Mouse (Mus musculus): ENCODE results near the gene Tmem200b.

The Tmem200b gene

DNA sequence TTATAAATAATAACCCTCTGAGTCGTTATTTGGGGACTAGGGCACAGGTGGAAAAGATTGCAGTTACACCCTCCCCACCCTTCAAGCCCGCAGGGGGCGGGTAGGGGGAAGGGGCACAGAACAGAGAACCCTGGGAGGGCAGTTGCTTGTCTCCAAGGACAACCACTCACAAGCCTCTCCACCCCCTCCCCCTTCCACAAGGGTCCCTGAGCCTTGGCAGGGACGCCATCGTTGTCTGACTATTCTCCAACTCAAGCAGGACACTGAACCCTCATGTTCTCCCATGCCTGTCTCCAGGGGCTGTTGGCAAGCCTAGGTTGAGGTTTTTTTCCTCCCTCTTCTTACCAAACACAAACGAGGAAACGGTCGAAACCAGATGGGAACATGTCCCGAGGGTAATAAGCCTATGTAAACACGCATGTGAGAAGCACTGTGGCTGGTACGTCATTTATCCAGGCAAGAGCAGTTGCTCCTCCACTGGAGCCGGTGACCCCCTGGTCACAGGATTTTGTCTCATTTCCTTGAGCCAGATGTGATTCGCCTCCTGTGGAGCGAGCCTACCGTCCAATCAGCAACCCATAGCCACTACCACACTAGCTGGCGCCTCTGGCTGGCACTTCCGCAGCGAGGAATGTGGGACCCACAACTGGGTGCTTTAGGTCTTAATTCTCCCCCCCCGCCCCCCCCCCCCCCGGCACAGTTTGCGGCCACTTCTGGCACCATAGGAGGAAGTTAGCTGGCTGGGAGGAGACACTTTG is 11.2 kb upstream of the Tmem200b start:
- no peak for DNase-seq (ENCODE audit: low spot score)

DNA sequence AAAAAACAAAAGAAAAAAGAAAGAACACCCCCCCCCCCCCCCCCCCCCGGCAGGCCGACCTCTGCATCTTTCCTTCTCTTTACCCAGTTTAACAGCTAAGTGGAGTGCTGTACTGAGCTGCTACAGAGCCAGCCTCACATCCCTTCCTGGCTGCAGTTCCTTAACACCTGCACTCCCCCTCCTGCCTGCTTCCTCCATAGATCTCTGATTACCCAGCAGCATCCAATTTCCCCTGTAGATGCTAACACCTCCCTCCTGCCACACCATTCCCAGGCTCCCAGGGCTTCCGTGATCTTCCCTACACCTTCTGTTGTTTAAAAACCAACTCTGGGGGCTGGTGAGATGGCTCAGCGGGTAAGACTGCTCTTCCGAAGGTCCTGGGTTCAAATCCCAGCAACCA is 10.1 kb upstream of the Tmem200b start:
- DNase-seq (ENCODE audit: low spot score) = no peak

DNA sequence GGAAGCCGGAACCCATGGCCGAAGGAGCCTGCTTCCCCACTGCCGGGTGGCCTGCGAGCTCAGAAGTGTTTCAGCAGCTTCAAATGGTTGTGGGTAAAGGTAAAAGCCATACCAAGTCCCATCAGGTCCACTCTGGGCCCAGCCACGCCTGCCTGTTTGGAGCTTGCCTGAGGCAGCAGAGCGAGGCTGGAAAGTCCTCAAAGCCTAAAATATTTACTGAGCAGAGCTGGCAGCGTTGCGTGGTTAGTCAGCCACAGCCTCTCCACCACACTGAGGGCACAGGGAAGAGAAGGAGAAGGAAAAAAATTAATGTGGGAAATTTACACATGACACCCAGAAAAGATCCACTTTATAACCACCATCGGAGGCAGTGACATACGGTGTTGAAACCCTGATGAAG is 8.0 kb upstream of the Tmem200b start:
- DNase-seq (ENCODE audit: low spot score) = no peak

DNA sequence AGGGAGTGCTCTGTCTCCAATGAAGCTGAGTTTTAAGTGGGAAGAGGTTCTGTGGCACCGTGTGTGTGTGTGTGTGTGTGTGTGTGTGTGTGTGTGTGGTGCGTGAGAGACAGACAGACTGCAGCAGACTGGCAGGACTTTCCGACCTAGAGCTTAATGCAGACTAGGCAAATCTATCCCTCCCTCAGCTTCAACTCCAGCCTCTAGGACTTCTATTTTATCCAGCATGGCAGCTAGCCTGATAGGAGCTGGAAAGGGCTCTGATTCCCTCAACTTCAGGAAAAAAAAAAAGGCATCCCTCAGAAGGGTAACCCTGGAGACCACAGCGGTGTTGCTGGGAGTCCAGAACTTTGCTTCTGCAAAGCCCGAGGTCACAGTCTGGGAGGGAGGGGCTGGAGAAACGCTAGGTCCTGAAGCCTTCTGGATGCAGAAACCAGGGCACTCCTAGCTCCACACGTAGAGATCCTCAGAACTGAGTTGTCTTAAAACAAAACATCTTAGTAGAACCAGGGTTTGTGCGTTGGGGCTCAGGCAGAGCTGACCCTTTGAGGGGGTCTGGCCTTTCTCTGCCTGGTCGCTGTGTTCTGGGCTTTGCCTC is 7.4 kb upstream of the Tmem200b start:
- no peak for DNase-seq (ENCODE audit: low spot score)

DNA sequence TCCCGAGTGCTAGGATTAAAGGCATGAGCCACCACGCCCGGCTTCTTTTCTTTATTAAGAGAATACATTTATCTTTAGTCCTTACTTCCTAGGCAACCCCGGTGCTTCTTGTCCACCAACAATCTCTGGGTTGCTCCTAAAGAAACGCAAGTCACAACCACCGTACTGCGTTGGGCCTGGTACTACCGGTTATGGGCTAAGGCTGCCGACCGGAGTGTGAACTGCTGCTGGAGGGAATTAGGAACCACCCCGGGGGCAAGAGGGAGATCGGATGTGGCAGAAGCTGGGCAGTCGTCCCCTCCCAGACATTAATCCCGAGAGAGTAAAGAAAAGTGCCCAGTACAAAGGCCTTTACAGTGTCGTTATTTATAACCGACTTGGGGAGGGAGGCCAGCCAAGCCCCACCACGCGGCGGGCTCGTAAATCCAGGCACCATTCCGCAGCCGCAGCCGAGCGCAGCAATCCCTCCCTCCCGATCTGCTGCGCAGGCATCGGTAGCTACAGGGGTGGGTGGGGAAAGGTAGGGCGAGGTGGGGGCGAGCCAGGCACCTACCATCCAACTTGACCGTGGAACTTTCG is 6.6 kb upstream of the Tmem200b start:
- no peak for DNase-seq (ENCODE audit: low spot score)

DNA sequence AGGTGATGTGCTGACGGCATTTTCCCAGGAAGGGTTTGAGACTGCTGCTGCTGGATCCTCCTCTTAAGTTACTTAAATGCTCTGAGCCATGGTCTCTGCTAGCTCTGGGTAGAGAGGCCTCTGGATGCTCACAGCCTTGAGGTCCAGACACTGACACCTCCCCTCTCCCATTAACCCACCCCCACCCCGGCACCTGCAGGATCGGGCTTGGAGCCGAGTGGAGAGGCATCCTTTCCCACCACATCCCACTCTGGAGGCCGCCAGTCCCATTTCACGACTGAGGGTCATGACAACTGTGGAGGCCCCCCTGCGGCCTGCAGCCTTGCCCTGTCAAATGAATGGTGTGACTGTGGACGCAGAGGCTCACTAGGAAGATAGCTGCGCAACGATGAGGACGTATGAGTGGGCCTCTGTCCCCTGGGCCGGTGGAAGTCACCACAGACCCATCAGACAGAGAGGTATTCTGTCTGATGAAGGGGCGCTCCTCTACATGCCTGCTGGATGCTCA is 5.7 kb upstream of the Tmem200b start:
- no peak for DNase-seq (ENCODE audit: low spot score)

DNA sequence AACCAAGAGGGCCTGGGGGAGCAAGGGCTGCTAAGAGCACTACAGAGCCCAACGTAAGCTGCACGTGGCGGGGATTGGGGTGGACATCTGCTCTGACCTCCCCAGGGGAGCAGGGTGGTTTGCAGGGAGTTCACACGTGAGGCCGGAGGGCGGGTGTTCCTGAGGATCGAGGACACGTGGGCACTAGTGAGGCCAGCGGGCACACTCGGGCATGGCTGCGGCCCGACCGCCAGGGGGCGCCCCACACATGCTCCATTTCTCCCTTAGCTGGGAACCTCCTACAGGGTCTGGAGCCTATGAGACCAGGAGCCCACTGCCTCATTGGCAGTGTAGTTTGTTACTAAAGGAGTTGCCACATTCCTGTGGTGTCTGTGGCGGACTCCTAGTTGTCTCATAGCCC is 5.1 kb upstream of the Tmem200b start:
- DNase-seq (ENCODE audit: low spot score) = no peak

DNA sequence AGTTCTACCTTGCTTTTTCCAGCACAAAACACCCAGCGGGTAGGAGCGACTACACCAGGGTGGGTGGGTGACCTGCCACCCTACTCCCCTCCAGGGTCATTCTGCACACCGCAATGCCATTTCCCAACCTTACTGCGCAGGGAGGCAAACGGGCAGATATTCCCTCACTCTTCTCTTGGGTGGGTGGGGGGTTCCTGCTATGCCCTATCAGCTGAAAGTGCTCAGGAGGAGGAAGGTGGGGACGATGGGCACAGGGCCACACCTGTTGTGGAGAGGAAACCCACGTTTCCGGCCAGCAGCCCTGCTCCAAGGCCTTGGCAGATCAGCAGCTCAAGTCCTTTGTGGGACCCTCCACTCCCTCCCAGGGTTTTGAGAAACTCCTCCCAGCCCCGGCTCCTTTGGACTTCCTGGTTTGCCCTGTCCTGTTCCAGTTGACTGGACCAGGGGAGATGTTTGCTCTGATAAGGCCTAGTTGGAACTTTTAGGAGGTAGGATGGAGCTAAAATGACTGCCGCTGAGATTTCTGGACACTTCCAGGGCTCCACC is 4.5 kb upstream of the Tmem200b start:
- DNase-seq (ENCODE audit: low spot score) = no peak

DNA sequence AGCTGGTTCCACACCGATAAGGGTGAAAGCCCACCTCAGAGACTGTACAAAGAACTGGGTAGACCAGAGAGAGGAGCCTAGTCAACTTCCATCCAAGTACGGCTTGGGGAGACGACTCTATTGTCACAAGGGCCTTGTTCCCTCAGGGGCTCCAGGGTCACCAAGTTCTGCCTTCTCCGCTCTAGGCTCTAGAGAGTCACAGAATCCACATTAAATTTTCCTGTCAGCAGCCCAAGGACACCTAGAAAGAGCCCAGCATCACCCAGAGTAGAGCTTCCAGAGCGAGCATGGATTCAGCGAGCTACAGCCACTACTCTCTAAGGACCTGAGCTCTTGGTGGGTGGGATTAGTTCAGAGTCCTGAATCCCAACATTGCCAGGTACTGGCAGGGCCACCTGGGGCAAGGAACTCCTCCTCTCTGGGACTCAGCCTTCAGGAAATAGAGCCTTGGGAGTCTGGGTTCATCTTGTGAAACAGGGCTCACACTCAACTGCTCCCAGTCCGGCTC is 3.5 kb upstream of the Tmem200b start:
- DNase-seq (ENCODE audit: low spot score) = no peak

DNA sequence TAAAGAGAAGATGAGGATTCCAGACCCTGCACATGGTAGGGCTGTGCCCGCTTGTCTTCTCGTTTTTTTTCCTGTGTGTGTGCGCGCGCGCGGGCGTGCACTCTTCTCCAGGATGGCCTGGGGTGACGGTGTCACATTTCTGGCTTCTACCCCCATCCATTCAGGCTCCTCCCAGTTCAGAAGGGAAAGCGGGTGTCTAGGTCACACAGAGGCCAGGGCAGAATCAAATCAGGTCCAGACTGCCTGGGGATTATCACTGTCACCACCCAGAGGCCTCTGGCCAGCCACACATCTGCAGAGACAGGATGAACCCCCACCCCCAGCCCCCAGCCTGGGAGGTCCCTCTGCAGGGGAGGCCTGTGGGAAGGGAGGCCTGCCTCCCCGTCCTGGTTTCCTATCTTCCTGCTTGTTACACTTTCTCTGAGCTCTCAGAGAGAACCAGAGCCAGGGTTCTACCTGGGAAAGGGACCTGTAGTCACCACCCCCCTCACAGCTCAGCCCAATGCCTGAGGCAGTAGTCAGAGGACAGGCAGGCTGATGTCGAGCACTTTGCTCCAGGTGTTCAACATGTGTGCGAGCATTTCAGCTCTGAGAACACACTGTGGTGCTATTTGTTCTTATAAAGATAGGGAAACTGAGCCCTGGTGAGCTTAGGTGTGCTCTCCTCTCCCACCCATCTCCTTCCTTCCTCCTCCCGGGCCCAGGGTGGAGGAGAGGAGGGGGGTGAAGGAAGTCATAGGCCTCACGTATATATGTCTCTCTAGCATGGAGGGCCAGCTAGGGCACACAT is 2.7 kb upstream of the Tmem200b start:
- DNase-seq (ENCODE audit: low spot score) = no peak

DNA sequence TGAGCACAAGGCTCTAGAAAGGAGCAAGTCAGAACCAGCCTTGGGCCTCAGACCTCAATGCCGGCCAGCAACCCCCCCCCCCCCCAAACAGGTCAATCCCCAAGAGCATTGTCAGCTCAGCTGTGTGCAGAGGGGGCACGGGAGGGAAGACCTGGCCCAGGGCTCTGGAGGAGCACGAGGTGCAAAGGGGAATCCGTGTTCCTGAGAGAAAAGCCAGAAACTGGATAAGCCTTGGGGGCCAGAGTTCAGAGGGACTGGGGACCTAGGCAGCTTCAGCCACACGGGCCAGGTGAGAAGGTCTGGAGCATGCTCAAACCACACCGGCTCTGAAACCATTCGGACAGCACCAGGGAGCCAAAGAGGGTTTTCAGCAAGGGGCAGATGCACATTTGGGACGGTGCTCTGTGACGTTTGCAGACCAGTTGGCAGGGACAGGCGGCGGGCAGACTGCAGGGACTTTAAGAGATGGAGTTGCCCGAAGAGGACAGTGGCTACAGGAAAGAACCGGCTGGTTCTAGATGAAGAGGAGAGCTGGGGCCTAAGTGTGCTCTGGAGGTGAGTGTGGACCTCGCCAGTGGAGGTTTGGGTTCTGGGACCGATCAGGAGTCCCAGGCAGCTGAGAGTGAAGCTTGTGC is 1.9 kb upstream of the Tmem200b start:
- no peak for DNase-seq (ENCODE audit: low spot score)

DNA sequence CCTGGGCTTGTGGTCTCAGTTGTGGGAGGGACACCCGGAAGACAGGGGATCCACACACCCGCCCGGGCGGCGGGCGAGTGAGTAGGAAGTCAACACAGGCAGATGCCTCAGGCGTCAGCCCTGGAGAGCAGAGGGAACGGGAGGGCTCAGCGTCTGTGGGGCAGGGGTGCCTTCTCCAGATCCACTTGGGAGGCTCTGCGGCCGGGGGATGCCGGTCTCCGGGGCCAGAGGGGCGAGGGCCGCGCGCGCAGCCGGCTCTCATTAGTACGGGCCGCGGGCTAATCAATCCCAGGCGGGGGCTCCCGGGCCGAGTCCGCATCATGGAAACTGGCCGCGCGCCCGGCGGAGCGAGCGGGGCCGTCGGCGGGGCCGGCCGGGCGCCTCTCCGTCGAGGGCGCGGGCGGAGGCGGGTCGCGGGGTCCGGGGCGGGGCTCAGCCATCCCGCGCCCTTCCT is 1.4 kb upstream of the Tmem200b start:
- DNase-seq (ENCODE audit: low spot score) = no peak

DNA sequence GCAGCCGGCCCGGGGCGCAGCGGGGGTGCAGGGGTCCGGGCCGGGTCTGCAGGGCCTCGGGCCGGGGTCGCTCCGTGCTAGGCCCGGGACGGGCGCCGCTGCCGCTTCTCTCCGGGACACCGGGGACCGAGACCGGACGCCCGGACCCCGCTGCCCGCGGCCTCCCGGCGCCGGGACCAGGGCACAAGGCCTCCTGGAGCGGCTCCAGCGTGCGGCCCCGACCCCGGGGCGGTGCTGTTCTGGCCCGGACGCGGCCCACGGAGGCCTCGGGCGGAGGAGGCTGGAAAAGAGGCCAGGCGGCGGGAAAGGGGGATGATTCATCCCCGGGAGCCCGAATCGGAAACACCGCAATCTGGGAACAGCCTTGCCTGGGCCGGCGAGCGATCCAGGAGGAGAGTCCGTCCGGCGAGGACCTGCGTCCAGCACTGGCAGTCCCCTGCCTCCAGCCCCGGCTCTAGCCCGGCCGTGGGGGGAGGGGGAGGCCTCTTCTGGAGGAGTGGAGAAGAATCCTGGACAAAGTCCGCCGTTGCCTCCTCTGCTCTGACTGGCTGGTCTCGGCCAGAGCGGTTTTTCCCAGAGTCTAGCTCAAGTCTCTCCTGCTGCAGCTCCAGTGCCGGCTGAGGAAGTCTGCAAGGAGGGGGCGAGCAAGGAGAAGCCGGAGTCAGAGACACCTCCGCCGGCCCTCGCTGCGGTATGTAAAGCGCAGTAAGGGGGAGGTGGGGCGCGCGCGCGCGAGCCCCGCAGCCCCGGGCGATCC is 798 bp upstream of the Tmem200b start:
- DNase-seq (ENCODE audit: low spot score) = no peak

DNA sequence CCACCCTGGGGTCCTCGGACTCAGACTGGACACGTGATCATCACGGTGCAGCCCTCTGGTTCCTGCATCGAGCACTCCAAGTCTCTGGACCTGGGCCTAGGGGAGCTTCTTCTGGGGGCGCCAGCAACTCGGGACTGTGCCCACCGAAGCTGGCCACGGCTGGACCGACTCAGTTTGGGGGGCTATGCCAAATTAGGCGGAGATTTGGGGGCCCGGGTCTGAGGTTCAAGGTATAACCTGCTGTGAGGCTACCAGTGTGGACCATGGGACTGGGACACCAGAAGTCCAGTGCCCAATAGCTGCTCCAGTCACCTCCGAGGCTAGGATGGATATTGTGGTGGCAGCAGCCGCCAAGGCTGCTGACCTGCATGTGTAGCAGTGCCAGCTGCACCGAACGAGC is 833 bp downstream of the Tmem200b start:
- DNase-seq (ENCODE audit: low spot score) = no peak

DNA sequence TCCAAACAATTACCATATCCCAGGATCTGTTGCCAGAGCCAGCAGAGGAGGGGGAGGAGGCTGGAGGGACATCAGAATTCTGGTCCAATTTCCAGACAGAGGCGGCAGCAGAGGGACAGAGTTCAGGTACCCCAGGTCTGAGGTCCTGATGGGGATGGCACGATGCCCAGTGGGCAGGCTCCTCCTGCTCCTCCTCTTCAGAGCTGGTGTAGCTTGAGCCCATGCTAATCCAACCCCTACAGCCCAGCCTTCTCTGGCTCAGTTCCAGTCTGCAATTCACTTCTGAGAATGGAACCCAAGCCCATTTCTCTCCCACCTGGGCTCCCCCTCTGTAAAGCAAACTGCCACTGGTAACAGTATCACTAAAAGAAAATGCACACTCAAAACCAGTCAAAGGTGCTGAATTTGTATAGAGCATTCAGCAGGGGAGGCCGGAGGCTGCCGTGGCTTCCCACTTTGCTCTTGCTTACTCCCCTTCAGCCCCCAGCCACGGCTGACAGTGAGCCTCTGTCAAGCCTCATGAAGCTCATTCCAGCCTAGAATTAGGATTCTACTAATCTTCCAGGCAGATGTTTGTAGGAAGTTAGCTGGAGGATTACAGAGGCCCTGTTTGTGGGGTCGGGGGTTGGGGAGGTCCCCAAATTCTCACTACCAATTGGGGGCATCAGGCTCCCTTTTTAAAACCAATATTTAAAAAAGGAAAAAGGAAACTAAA is 2.7 kb downstream of the Tmem200b start:
- no peak for DNase-seq (ENCODE audit: low spot score)

DNA sequence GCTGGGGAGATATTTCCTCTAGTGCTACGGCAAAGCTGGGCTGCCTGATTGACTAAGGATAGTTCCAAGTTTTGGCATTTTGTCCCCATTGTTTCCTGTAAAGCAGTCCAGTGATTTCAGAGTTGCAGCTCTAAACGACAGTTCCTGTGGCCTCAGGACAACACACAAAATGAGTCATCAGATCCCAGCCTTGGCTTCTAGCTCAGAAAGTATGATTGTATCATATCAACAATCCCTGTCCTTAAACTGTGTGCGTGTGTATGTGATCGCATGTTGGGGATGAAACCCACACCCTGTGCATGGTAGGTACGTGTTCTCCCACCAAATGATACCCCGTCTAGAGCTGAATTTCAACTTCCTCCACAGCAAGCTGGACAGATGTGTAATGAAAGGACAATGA is 7.6 kb downstream of the Tmem200b start:
- no peak for DNase-seq (ENCODE audit: low spot score)

DNA sequence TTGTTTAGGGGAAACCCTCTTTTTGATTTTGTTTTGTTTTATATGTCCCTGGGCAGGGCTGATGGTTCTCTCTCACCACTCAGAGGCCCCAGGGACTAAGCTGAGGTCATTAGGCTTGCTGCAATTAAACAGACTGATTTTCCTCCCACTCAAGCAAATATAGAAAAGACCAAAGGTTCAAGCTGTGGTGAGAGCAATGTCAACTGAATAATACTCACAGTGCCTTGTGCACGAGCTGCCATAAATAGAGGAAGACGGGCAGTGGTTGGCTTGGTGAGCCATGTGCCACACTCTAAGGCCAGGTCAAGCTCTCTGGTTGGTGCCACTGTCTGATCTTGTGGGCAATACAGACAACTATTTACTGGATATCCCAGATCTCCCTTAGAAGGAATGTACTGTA is 17.9 kb downstream of the Tmem200b start:
- no peak for DNase-seq (ENCODE audit: low spot score)

DNA sequence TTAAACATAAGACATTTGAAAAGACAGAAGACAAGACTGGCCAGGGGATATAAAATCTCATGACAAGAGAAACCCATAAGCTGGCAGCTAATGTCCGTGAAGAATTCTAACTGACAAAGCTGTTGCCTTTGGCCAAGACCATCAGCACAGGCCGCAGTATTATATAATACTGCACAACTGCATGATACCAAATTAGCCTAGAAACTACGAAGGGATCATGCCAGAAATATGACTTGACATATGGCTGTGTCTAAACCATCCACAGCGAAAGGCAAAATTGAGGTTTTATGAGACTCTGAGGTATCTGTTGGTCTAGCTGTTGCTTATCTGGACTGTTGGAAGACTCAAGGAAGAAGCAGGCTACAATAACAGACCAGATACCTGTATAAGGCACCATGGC is 19.3 kb downstream of the Tmem200b start:
- DNase-seq (ENCODE audit: low spot score) = no peak

DNA sequence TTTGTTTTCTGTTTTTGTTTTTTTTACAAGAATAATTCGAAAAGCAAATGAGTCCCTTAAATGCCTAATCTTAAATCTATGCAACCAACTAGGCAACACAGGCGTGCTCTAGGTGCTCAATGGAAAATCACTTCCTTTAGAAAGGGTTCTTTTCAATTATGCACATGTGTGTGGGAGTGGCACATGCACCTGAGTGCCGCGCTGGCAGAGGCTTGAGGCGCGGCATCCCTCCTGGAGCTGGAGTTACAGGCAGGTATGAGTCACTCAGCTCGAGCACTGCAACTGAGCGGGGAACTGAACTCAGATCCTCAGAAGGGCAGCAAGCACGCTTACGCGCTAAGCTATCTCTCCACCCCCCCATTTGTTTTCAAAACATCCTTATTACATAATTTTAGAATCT is 26.3 kb downstream of the Tmem200b start:
- no peak for DNase-seq (ENCODE audit: low spot score)

DNA sequence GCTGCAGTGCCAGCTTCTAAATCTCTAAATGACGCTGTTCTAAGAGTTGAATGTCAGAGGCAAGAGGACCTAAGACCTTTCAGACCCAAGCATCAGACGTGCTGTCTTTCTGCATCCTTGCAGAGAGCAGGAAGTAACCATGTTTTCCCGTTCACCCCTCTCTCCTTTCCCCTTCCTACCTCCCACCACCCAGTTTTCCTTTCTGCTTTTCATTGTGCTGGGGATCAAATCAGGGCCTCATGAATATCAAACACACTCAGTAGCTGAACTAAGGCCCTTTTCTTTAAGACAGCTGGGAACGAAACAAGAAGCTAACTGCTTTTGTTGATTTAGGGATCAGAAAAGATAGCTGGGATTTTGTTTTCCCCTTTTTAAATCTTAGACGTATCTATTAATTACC is 28.3 kb downstream of the Tmem200b start:
- no peak for DNase-seq (ENCODE audit: low spot score)

Data from ovary, postnatal 10 days (tissue).